Mouse (Mus musculus) frontal cortex, postnatal 25 days (tissue): ENCODE measurements around the gene Slco3a1.
A peak's percentile ranks its signal among the peaks of the same experiment; 100 is the strongest.

Experiments used
- DNase-seq, 2 experiments: peaks; one replicate each; pipeline ENCODE4 v3.0.0; 2022; ENCODE audit warnings: low spot score in 2 of 2

Slco3a1 gene

GRCm38 (mm10) chr7:74486083-74486482 is 68.5 kb downstream of the Slco3a1 start:
- no peak for DNase-seq

GRCm38 (mm10) chr7:74485669-74486068 is 68.9 kb downstream of the Slco3a1 start:
- DNase-seq = no peak

- DNase-seq = no peak
Measured at GRCm38 (mm10) chr7:74484024-74484385, 70.6 kb downstream of the Slco3a1 start.

- no peak for DNase-seq
Measured at GRCm38 (mm10) chr7:74483294-74484023, 71.1 kb downstream of the Slco3a1 start.

GRCm38 (mm10) chr7:74471740-74472139 is 82.8 kb downstream of the Slco3a1 start:
- DNase-seq = no peak

GRCm38 (mm10) chr7:74466886-74467285 is 87.7 kb downstream of the Slco3a1 start:
- DNase-seq = no peak

- DNase-seq = no peak
Measured at GRCm38 (mm10) chr7:74464638-74465037, 89.9 kb downstream of the Slco3a1 start.

GRCm38 (mm10) chr7:74462451-74462850 is 92.1 kb downstream of the Slco3a1 start:
- no peak for DNase-seq

- DNase-seq = no peak
Measured at GRCm38 (mm10) chr7:74461736-74462135, 92.8 kb downstream of the Slco3a1 start.

- no peak for DNase-seq
Measured at GRCm38 (mm10) chr7:74461146-74461545, 93.4 kb downstream of the Slco3a1 start.

- DNase-seq = no peak
Measured at GRCm38 (mm10) chr7:74459812-74460211, 94.8 kb downstream of the Slco3a1 start.

- no peak for DNase-seq
Measured at GRCm38 (mm10) chr7:74459277-74459676, 95.3 kb downstream of the Slco3a1 start.

GRCm38 (mm10) chr7:74458475-74459221 is 95.9 kb downstream of the Slco3a1 start:
- DNase-seq = no peak

- DNase-seq = peak in 1 of 2 experiments; percentile 19
Measured at GRCm38 (mm10) chr7:74457347-74457975, 97.1 kb downstream of the Slco3a1 start.

GRCm38 (mm10) chr7:74456781-74457180 is 97.8 kb downstream of the Slco3a1 start:
- no peak for DNase-seq

- no peak for DNase-seq
Measured at GRCm38 (mm10) chr7:74451047-74451446, 103.5 kb downstream of the Slco3a1 start.

- no peak for DNase-seq
Measured at GRCm38 (mm10) chr7:74449802-74450201, 104.8 kb downstream of the Slco3a1 start.

GRCm38 (mm10) chr7:74447781-74448180 is 106.8 kb downstream of the Slco3a1 start:
- DNase-seq = no peak

- DNase-seq = no peak
Measured at GRCm38 (mm10) chr7:74445148-74445547, 109.4 kb downstream of the Slco3a1 start.

GRCm38 (mm10) chr7:74442380-74442779 is 112.2 kb downstream of the Slco3a1 start:
- no peak for DNase-seq

- no peak for DNase-seq
Measured at GRCm38 (mm10) chr7:74437534-74437933, 117.0 kb downstream of the Slco3a1 start.

GRCm38 (mm10) chr7:74436642-74437041 is 117.9 kb downstream of the Slco3a1 start:
- DNase-seq = no peak

- DNase-seq = no peak
Measured at GRCm38 (mm10) chr7:74432950-74433349, 121.6 kb downstream of the Slco3a1 start.
